Mouse (Mus musculus): ENCODE data around the gene Slc36a3.
"Not testable (repeated sequence)": the region's sequence is repeated elsewhere in the genome, so short reads cannot be mapped to it uniquely, and the experiment has no call there.

- not testable (repeated sequence) for TF ChIP-seq EP300, CTCF (IDR thresholded peaks at IDR 0.05; ENCODE audit: low read depth)
Observed at GRCm38 (mm10) chr11:55096296-55096695, 55.2 kb downstream of the Slc36a3 start.
